In genomic region chr7:141979247-141979646, GRCm38 (mm10) we compare ENCODE assay signal across 22 mouse cellular contexts. TPM values are rescaled to one million over a fixed set of nuclear protein-coding genes. Genes with fewer than 3 reads are reported as not detected.
A peak's percentile ranks its signal among the peaks of the same experiment; 100 is the strongest.
DNase-seq lines count a peak whose midpoint lies in the region; ATAC-seq and TF ChIP-seq lines count a peak whose summit lies in the region.
"Had no signal": no experiment of that assay in that cellular context is flagged by ENCODE, and none has a peak within 500 bp of the region (broad histone marks: within the 10 kb centered on the region; RNA-seq: fewer than 3 reads in every experiment).

No protein-coding gene starts in this region.

- peaks cover 51% of the 10 kb centered on the region for H3K36me3 ChIP-seq in midbrain, embryonic 10.5 days
- H3K36me3 ChIP-seq: G1E had no signal

- 25% methylated on average over 4 of the region's 4 CpGs for WGBS in cerebellum, adult 2 months
- 93% methylated on average over 4 of the region's 4 CpGs for WGBS in midbrain, embryonic 10.5 days

- peaks cover 40% of the 10 kb centered on the region for H3K4me1 ChIP-seq in cerebellum, adult 2 months (ENCODE audit: control insufficient read depth, insufficient read depth, low read length)
- H3K4me1 ChIP-seq in midbrain, embryonic 10.5 days, result 0 out of 2 replicates have a peak, but pooled peaks cover 3% of the 10 kb centered on the region

- H3K9me3 ChIP-seq in midbrain, embryonic 10.5 days (replicated peaks), result no peaks in the 10 kb centered on the region
- H3K9me3 ChIP-seq: G1E had no signal

- TF ChIP-seq CTCF in cerebellum, adult 2 months (IDR thresholded peaks at IDR 0.05; ENCODE audit: borderline replicate concordance, insufficient read depth, low read depth, low read length), result no peak

- H3K27me3 ChIP-seq in cerebellum, adult 2 months (ENCODE audit: control insufficient read depth, insufficient read depth, low read length), result no peaks in the 10 kb centered on the region
- no peaks in the 10 kb centered on the region for H3K27me3 ChIP-seq in midbrain, embryonic 10.5 days (ENCODE audit: low read depth, poor library complexity, severe bottlenecking)
- H3K27me3 ChIP-seq: Patski had no signal

- H3K27ac ChIP-seq in cerebellum, adult 2 months (ENCODE audit: insufficient read depth, low read length), result peak overlapping the region; percentile 63
- no peak overlapping the region for H3K27ac ChIP-seq in midbrain, embryonic 10.5 days (replicated peaks)

- no peak for ATAC-seq in cerebellum, adult (ENCODE audit: insufficient number of reproducible peaks, low FRiP score, low TSS enrichment)
- ATAC-seq: activated CD4-positive, CD25-positive, alpha-beta regulatory T cell, adult 4 months; CD4-positive, CD25-positive, alpha-beta regulatory T cell, adult 4 months; Patski had no signal

- peak; percentile 64 for DNase-seq in cerebellum, adult 11-12 months
- DNase-seq in cerebellum, adult 11 months, result no peak
- DNase-seq in cerebellum, adult 2 months, result peak; percentile 52 to 67
- peak; percentile 47 to 62 for DNase-seq in cerebellum, postnatal 25 days
- DNase-seq in cerebellum, postnatal 4 days (ENCODE audit: low spot score in 2 of 2), result no peak
- peak; percentile 57 for DNase-seq in brain, adult 2 months (ENCODE audit: low read depth, low spot score)
- DNase-seq in midbrain, embryonic 10.5 days (ENCODE audit: low spot score), result no peak
- DNase-seq: adrenal gland, adult 2 months; adrenal gland, adult 8-10 months; adrenal gland, postnatal 10 days; adrenal gland, postnatal 14 days; adrenal gland, postnatal 25 days; adrenal gland, postnatal 36 days; B cell, adult 2 months; cerebellum, adult 8-10 months; cerebellum, adult 9-10 months; cerebellum, adult 9-11 months had no signal

- no peak for TF ChIP-seq POLR2A in cerebellum, adult 2 months (IDR thresholded peaks at IDR 0.05; ENCODE audit: borderline replicate concordance, insufficient read depth, low read length)

- no peak overlapping the region for H3K4me3 ChIP-seq in cerebellum, adult 2 months (replicated peaks; ENCODE audit: insufficient read depth, low read depth, low read length)
- no peak overlapping the region for H3K4me3 ChIP-seq in midbrain, embryonic 10.5 days

RNA-seq across cellular contexts. Expression of gene Brsk2, which starts 29.7 kb away (rescaled TPM):
- polyA plus RNA-seq in cerebellum, adult 2 months (2012; rRNA removed), result 173 and 182 TPM in 2 replicates
- 7.8 and 11.4 TPM in 2 replicates for polyA plus RNA-seq in midbrain, embryonic 10.5 days (2016; fragmentation: Nextera tagmentation; extraction: Ambion mirVana)
- polyA plus RNA-seq: G1E had no signal

Comparison
In these comparisons a context has a peak if more than half of its experiments do, and no peak if none do; other contexts are left out.
1. DNase-seq: peak in cerebellum, adult 11-12 months (single experiment), cerebellum, adult 2 months (2 of 2), cerebellum, postnatal 25 days (2 of 2) and brain, adult 2 months (single experiment); none in cerebellum, adult 11 months (single experiment), cerebellum, postnatal 4 days (0 of 2) and midbrain, embryonic 10.5 days (single experiment).
2. RNA of gene Brsk2, which starts 29.7 kb away (polyA plus RNA-seq): 173 to 182 TPM in cerebellum, adult 2 months; 7.8 to 11.4 TPM in midbrain, embryonic 10.5 days; every median in the first group is over 10 times any median in the second.